25 mouse cellular contexts compared by ENCODE assay signal in the genomic region with DNA sequence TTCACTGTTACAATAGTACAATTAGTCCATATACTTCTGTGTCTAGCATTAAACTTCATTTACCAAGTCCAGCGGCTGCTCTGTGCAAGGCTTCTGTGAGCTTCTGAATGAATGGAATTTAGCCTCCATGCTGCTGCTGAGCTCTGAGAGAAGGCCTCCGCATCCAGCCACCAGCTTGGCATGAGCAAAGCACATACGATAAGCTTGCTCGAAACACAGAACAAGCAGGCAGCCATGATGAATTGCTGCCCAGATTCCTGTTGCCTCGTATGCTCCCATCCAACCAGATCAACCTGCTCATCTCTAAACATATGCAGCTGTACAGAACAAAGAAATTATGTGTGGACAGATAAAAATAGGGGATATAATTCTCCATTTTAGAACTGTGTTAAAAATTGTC.
A peak's percentile ranks its signal among the peaks of the same experiment; 100 is the strongest.
DNase-seq lines count a peak whose midpoint lies in the region; ATAC-seq and TF ChIP-seq lines count a peak whose summit lies in the region.
"Had no signal": no experiment of that assay in that cellular context is flagged by ENCODE, and none has a peak within 500 bp of the region (broad histone marks: within the 10 kb centered on the region; RNA-seq: fewer than 3 reads in every experiment).

No protein-coding gene starts in this region.

- intact Hi-C loops in left cerebral cortex, adult 2 months (cut with DNase I): no loop called here
- intact Hi-C loops in left cerebral cortex, postnatal 36 days (cut with DNase I): no loop called here

- H3K4me3 ChIP-seq in forebrain, embryonic 13.5 days: no peak overlapping the region
- H3K4me3 ChIP-seq in forebrain, embryonic 11.5 days (ENCODE audit: low read depth, low read length): no peak overlapping the region
- no peak overlapping the region for H3K4me3 ChIP-seq in hindbrain, embryonic 16.5 days (ENCODE audit: low read length)
- H3K4me3 ChIP-seq in hindbrain, embryonic 14.5 days (replicated peaks; ENCODE audit: low read length): no peak overlapping the region
- no peak overlapping the region for H3K4me3 ChIP-seq in left cerebral cortex, adult 2 months
- no peak overlapping the region for H3K4me3 ChIP-seq in thymus, adult 2 months (ENCODE audit: control insufficient read depth, insufficient read depth, low read length)
- H3K4me3 ChIP-seq: embryonic facial prominence, embryonic 15.5 days; heart, adult 2 months; limb, embryonic 10.5 days; myocyte; neural tube, embryonic 13.5 days had no signal

- no peak for TF ChIP-seq POLR2A in thymus, adult 2 months (IDR thresholded peaks at IDR 0.05; ENCODE audit: control insufficient read depth, extremely low read depth, insufficient read depth, low read length, poor library complexity)

- no peak for TF ChIP-seq CTCF in left cerebral cortex, adult 2 months (IDR thresholded peaks at IDR 0.05)
- no peak for TF ChIP-seq CTCF in thymus, adult 2 months (IDR thresholded peaks at IDR 0.05; ENCODE audit: borderline replicate concordance, control insufficient read depth, extremely low read depth, insufficient read depth, low read length, poor library complexity)

- H3K36me3 ChIP-seq in forebrain, embryonic 13.5 days (ENCODE audit: poor library complexity, severe bottlenecking): no peaks in the 10 kb centered on the region
- no peaks in the 10 kb centered on the region for H3K36me3 ChIP-seq in forebrain, embryonic 11.5 days (ENCODE audit: control insufficient read depth, insufficient read depth, low read length)
- no peaks in the 10 kb centered on the region for H3K36me3 ChIP-seq in hindbrain, embryonic 16.5 days (ENCODE audit: control insufficient read depth, insufficient read depth, low read length)
- no peaks in the 10 kb centered on the region for H3K36me3 ChIP-seq in hindbrain, embryonic 14.5 days (replicated peaks; ENCODE audit: control insufficient read depth, insufficient read depth)
- H3K36me3 ChIP-seq in thymus, adult 2 months (ENCODE audit: control insufficient read depth, insufficient read depth, low read length): no peaks in the 10 kb centered on the region
- H3K36me3 ChIP-seq: embryonic facial prominence, embryonic 15.5 days; limb, embryonic 10.5 days; neural tube, embryonic 13.5 days had no signal

- peaks cover 5% of the 10 kb centered on the region; the same call in 1 of the 2 replicates for H3K27me3 ChIP-seq in forebrain, embryonic 13.5 days
- no peaks in the 10 kb centered on the region for H3K27me3 ChIP-seq in forebrain, embryonic 11.5 days (ENCODE audit: control insufficient read depth, insufficient read depth, low read length)
- no peaks in the 10 kb centered on the region for H3K27me3 ChIP-seq in hindbrain, embryonic 16.5 days (replicated peaks; ENCODE audit: control insufficient read depth, insufficient read depth, low read length)
- no peaks in the 10 kb centered on the region for H3K27me3 ChIP-seq in hindbrain, embryonic 14.5 days (ENCODE audit: control insufficient read depth, insufficient read depth, low read length)
- no peaks in the 10 kb centered on the region for H3K27me3 ChIP-seq in thymus, adult 2 months (ENCODE audit: control insufficient read depth, insufficient read depth, low read length)
- H3K27me3 ChIP-seq: embryonic facial prominence, embryonic 15.5 days; neural tube, embryonic 13.5 days had no signal

- H3K9ac ChIP-seq in forebrain, embryonic 13.5 days: no peak overlapping the region
- no peak overlapping the region for H3K9ac ChIP-seq in forebrain, embryonic 11.5 days (ENCODE audit: low read length)
- no peak overlapping the region for H3K9ac ChIP-seq in hindbrain, embryonic 16.5 days (ENCODE audit: low read depth, low read length)
- H3K9ac ChIP-seq in hindbrain, embryonic 14.5 days: no peak overlapping the region
- H3K9ac ChIP-seq: embryonic facial prominence, embryonic 15.5 days; liver, postnatal 0 days; neural tube, embryonic 13.5 days had no signal

- 83% methylated on average over 5 of the region's 5 CpGs for WGBS in forebrain, embryonic 13.5 days
- 91% methylated on average over 5 of the region's 5 CpGs for WGBS in forebrain, embryonic 11.5 days
- 59% methylated on average over 5 of the region's 5 CpGs for WGBS in hindbrain, embryonic 16.5 days
- WGBS in hindbrain, embryonic 14.5 days: 81% methylated on average over 5 of the region's 5 CpGs
- 97% methylated on average over 5 of the region's 5 CpGs for WGBS in thymus, adult 2 months

- DNase-seq in forebrain, embryonic 11.5 days (ENCODE audit: low spot score): no peak
- no peak for DNase-seq in hindbrain, embryonic 14.5 days (ENCODE audit: low spot score)
- no peak for DNase-seq in left cerebral cortex, adult 2 months (ENCODE audit: extremely low spot score in 1 of 2, low spot score in 2 of 2)
- no peak for DNase-seq in left cerebral cortex, postnatal 36 days (ENCODE audit: low spot score in 2 of 2)
- DNase-seq in brain, adult 2 months (ENCODE audit: low read depth, low spot score): peak; percentile 23
- DNase-seq in thymus, adult 2 months: no peak
- DNase-seq: adrenal gland, postnatal 10 days; cerebellum, adult 8-10 months; cerebellum, postnatal 36 days; gastrocnemius, postnatal 25 days; heart, adult 2 months; heart, postnatal 4 days; kidney, postnatal 25 days; liver, postnatal 0 days; thymus, postnatal 14 days had no signal

- H3K4me2 ChIP-seq in forebrain, embryonic 13.5 days: no peak overlapping the region
- no peak overlapping the region for H3K4me2 ChIP-seq in forebrain, embryonic 11.5 days (ENCODE audit: low read depth, low read length, severe bottlenecking)
- H3K4me2 ChIP-seq in hindbrain, embryonic 16.5 days (ENCODE audit: low read length): no peak overlapping the region
- H3K4me2 ChIP-seq in hindbrain, embryonic 14.5 days (replicated peaks): no peak overlapping the region
- H3K4me2 ChIP-seq: embryonic facial prominence, embryonic 15.5 days; neural tube, embryonic 13.5 days had no signal

- ATAC-seq in forebrain, embryonic 13.5 days: peak; percentile 28; the same call in 1 of the 2 replicates
- no peak for ATAC-seq in forebrain, embryonic 11.5 days (replicated peaks; ENCODE audit: low FRiP score)
- ATAC-seq in hindbrain, embryonic 16.5 days: 0 out of 2 replicates have a peak, but pooled peaks have one; percentile 42
- no peak for ATAC-seq in hindbrain, embryonic 14.5 days (ENCODE audit: low FRiP score)
- ATAC-seq: intestine, postnatal 0 days; liver, postnatal 0 days; lung, postnatal 0 days; midbrain, embryonic 16.5 days had no signal

- no peaks in the 10 kb centered on the region for H3K9me3 ChIP-seq in forebrain, embryonic 13.5 days (replicated peaks)
- H3K9me3 ChIP-seq in forebrain, embryonic 11.5 days (ENCODE audit: control insufficient read depth, low read length): no peaks in the 10 kb centered on the region
- no peaks in the 10 kb centered on the region for H3K9me3 ChIP-seq in hindbrain, embryonic 16.5 days (ENCODE audit: control insufficient read depth, low read length)
- no peaks in the 10 kb centered on the region for H3K9me3 ChIP-seq in hindbrain, embryonic 14.5 days (ENCODE audit: control insufficient read depth, low read length)
- H3K9me3 ChIP-seq: embryonic facial prominence, embryonic 15.5 days; limb, embryonic 10.5 days; neural tube, embryonic 13.5 days had no signal

- H3K27ac ChIP-seq in forebrain, embryonic 13.5 days: no peak overlapping the region
- H3K27ac ChIP-seq in forebrain, embryonic 11.5 days (ENCODE audit: low read depth, low read length): no peak overlapping the region
- H3K27ac ChIP-seq in hindbrain, embryonic 16.5 days (ENCODE audit: low read depth, low read length): no peak overlapping the region
- H3K27ac ChIP-seq in hindbrain, embryonic 14.5 days: no peak overlapping the region
- peak overlapping the region; percentile 49 for H3K27ac ChIP-seq in left cerebral cortex, adult 2 months
- no peak overlapping the region for H3K27ac ChIP-seq in thymus, adult 2 months (ENCODE audit: control insufficient read depth, insufficient read depth, low read length)
- H3K27ac ChIP-seq: embryonic facial prominence, embryonic 15.5 days; heart, adult 2 months; limb, embryonic 10.5 days; macrophage; neural tube, embryonic 13.5 days had no signal

- peaks cover 19% of the 10 kb centered on the region for H3K4me1 ChIP-seq in forebrain, embryonic 13.5 days
- no peaks in the 10 kb centered on the region for H3K4me1 ChIP-seq in forebrain, embryonic 11.5 days (replicated peaks; ENCODE audit: control insufficient read depth, insufficient read depth, low read length)
- H3K4me1 ChIP-seq in hindbrain, embryonic 16.5 days (ENCODE audit: control insufficient read depth, insufficient read depth, low read depth, low read length): no peaks in the 10 kb centered on the region
- H3K4me1 ChIP-seq in hindbrain, embryonic 14.5 days (replicated peaks; ENCODE audit: control insufficient read depth, insufficient read depth, low read length): no peaks in the 10 kb centered on the region
- no peaks in the 10 kb centered on the region for H3K4me1 ChIP-seq in thymus, adult 2 months (replicated peaks; ENCODE audit: control insufficient read depth, insufficient read depth, low read length)
- H3K4me1 ChIP-seq: embryonic facial prominence, embryonic 15.5 days; limb, embryonic 10.5 days; neural tube, embryonic 13.5 days had no signal

Comparison
In these comparisons a context has a peak if more than half of its experiments do, and no peak if none do; other contexts are left out.
1. ATAC-seq: peak in forebrain, embryonic 13.5 days (single experiment) and hindbrain, embryonic 16.5 days (single experiment); none in forebrain, embryonic 11.5 days (single experiment) and hindbrain, embryonic 14.5 days (single experiment).